Mouse (Mus musculus) brain, adult 2 months (tissue): ENCODE measurements around the gene Haao.

Experiments used
- DNase-seq: peaks from one replicate; pipeline ENCODE4 v3.0.0; 2011; ENCODE audit warnings: low read depth, low spot score

Gene Haao

GRCm38 (mm10) chr17:83786418-83786817 lies 61.3 kb downstream of the Haao start:
- DNase-seq = no peak

DNA sequence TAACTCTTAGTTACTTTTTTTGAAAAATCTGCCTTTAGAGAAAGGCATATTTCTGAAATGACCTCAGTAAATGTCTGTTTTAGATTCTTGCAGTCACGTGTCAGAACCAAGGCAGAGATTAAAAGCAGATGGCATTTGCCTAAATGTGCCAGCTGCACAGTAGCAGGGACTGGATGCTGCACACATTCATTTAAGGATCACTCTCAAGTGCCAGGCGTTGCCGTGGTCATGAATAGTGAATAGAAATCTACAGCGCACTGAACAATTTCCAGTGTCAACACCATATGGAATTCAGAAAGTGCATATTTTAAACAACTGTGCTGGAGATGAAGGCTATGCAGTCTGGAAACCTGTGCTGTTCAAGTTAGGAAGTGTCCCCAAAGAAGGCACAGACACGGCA lies 65.0 kb downstream of the Haao start:
- peak; percentile 92 for DNase-seq
